Mouse (Mus musculus): ENCODE measurements around the gene Actr5.

Gene Actr5

DNA sequence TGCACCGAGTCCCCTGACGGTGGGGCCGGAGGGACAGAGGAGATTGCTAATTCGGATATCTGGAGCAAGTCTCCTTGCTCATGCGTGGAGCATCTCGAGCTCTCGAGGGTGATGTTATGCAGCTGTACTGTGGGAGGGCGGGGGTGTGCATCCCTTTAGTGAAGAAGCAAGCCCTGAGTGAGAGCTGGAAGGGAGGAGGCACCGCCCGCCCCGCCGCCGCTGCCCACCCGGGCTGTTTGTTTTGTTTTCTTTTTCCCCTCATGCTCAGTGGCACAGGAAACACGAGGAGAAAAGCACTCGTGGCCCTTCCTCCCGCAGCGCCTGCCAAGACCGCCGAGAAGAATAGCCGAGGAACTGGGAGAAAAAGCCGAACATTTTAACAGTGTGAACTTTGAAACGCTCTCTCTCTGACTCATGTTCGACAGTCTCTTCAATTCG is 63.1 kb downstream of the Actr5 start:
- DNase-seq (ENCODE audit: low spot score in 2 of 2), result peak; percentile 39 to 69
